In the genomic region with DNA sequence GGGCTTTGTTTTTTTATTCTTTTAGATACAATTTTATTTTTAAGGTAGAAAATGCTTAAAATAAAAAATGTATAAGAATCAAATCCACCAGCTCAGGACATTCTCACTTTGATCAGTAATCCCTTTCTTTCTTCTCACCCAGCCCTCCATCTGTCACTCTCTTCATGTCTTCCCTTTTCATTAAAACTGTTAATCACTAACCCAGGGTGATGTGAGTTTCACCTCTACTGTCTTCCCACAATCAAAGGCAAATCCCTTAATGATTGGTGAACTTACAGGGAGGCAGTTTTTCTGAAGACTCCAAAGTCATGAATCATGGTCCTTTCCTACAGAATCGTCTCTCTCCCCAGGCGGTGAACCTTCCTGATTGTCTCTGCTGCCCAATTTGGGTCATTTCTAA, we compare ENCODE assay signal across 17 mouse cellular contexts.
"Had no signal": no experiment of that assay in that cellular context is flagged by ENCODE, and none has a peak within 500 bp of the region (broad histone marks: within the 10 kb centered on the region; RNA-seq: fewer than 3 reads in every experiment).

No protein-coding gene starts in this region.

- H3K9me3 ChIP-seq: midbrain, embryonic 10.5 days; midbrain, embryonic 13.5 days; neural tube, embryonic 13.5 days; neural tube, embryonic 15.5 days had no signal

- DNase-seq: lung, adult 18-20 months; lung, embryonic 14.5 days; lung, postnatal 10 days; lung, postnatal 4 days; retina, postnatal 1 day; right cerebral cortex, adult 18-20 months; right cerebral cortex, postnatal 25 days; right cerebral cortex, postnatal 4 days; thymus, adult 18-20 months; thymus, postnatal 14 days; thymus, postnatal 36 days had no signal

- H3K27me3 ChIP-seq: midbrain, embryonic 13.5 days; neural tube, embryonic 13.5 days; neural tube, embryonic 15.5 days had no signal

- H3K4me1 ChIP-seq: midbrain, embryonic 10.5 days; midbrain, embryonic 13.5 days; neural tube, embryonic 13.5 days; neural tube, embryonic 15.5 days had no signal

- ATAC-seq: midbrain, embryonic 13.5 days; midbrain, embryonic 16.5 days had no signal

- H3K36me3 ChIP-seq: neural tube, embryonic 15.5 days had no signal

- H3K9ac ChIP-seq: lung, embryonic 14.5 days; midbrain, embryonic 13.5 days; neural tube, embryonic 13.5 days; neural tube, embryonic 15.5 days had no signal

- H3K27ac ChIP-seq: midbrain, embryonic 10.5 days; neural tube, embryonic 13.5 days; neural tube, embryonic 15.5 days had no signal

- H3K4me3 ChIP-seq: midbrain, embryonic 10.5 days; midbrain, embryonic 13.5 days; myocyte; neural tube, embryonic 13.5 days; neural tube, embryonic 15.5 days had no signal

- H3K4me2 ChIP-seq: lung, embryonic 14.5 days; midbrain, embryonic 13.5 days; neural tube, embryonic 13.5 days; neural tube, embryonic 15.5 days had no signal
